Mouse (Mus musculus): Measurements from ENCODE around the gene Gm11563.
"Not testable (repeated sequence)": the region's sequence is repeated elsewhere in the genome, so short reads cannot be mapped to it uniquely, and the experiment has no call there.

Gene Gm11563

DNA sequence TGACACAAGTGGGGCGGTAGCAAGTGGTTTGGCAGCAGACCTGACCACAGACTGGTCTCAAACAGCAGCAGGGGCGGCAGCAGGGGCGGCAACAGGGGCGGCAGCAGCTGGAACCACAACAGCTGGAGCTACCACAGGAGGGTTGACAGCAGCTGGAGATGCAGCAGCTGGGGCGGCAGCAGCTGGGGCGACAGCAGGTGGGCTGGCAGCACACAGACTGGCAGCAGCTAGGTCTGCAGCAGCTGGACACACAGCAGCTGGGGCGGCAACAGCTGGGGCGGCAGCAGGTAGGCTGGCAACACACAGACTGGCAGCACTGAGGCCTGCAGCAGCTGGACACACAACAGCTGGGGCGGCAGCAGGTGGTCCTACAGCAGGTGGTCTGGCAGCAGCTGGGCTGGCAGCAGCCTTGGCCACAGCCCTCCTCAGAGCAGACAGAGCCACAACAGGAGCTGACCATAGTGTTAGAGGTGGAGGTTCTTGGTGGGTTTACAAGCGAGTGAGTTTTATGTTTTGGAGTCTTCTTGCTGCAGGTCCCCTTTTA is at the start of gene Gm11563:
Gm11563 (minus strand) TSS at position 494 of the 544 bp plus-strand sequence.
- DNase-seq = not testable (repeated sequence)

DNA sequence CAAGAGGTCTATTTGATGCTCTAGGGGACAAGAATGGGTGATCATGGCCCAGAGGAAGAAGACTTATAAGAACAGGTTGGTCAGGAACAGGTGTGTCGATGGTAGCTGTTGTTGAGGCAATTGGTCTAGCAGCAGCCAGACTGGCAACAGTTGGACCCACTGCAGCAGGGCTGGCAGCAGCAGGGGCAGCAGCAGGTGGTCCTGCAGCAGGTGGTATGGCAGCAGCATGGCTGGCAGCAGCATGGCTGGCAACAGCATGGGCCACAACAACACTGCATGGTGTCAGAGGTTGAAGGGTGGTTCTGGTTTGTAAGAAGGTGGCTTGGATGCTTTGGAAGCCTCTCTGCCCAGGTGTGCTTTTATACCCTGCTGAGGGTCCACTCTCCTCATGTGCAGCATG is 31.7 kb upstream of the Gm11563 start, which contains the start of gene Gm14190:
Gm14190 (minus strand) TSS at position 278 of the 400 bp plus-strand sequence.
- DNase-seq = no peak

DNA sequence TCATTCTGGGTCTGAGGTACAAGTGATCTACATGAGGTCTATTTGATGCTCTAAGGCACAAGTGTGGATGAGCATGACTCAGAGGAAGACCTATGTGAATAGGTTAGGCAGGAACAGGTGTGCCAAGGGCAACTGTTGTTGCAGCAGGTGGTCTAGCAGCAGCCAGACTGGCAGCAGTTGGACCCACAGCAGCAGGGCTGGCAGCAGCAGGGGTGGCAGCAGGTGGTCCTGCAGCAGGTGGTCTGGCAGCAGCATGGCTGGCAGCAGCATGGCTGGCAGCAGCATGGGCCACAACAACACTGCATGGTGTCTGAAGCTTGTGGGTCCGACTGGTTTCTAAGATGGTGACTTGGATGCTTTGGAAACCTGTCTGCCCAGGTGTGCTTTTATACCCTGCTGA is 26.5 kb upstream of the Gm11563 start:
- not testable (repeated sequence) for DNase-seq

DNA sequence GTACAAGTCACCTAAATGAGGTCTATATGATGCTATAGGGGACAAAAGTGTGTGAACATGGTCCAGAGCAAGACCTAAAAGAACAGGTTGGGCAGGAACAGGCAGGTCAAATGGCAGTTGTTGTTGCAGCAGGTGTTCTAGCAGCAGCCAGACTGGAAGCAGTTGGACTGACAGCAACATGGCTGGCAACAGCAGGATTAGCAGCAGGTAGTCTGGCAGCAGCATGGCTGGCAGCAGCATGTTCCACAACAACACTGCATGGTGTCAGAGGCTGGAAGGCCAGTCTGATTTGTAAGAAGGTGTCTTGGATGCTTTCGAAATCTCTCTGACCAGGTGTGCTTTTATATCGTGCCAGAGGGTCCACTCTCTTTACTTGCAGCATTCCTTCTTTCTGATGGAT is 24.7 kb upstream of the Gm11563 start:
- no peak for DNase-seq

DNA sequence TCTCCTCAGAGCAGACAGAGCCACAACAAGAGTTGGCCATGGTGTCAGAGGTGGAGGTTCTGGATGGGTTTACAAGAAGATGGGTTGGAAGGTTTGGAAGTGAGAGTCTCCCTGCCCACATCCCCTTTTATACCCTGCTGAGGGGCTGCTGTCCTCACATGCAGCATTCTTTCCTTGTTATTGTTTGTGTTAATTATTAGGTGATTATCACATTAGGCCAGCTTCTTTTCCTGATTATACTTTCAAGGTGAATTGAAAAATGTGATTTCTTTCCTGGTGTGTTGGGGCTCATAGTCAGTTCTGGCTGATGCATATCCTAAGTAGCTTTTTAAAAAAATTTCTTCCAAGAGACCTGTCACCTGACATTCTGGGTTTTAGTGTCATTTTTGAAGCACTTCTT is 7.1 kb upstream of the Gm11563 start, which contains the start of gene Krtap4-6:
Krtap4-6 (minus strand) TSS at position 101 of the 400 bp plus-strand sequence.
- no peak for DNase-seq

DNA sequence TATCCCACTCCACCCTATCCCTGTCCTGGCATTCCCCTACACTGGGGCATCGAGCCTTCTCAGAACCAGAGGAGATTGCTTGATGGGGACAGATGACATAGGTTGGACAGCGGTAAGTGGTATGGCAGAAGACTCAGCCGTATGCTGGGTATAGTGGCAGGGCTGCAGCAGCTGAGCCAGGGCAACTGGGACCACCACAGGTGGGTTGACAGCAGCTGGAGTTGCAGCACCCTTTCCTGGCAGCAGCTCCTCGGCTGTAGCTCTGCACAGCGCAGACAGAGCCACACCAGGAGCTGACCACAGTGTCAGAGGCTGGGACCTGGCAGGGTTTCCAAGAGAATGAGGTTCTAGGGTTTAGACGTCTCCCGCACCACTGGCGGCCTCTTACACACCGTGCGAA is 4.0 kb upstream of the Gm11563 start:
- DNase-seq = no peak

DNA sequence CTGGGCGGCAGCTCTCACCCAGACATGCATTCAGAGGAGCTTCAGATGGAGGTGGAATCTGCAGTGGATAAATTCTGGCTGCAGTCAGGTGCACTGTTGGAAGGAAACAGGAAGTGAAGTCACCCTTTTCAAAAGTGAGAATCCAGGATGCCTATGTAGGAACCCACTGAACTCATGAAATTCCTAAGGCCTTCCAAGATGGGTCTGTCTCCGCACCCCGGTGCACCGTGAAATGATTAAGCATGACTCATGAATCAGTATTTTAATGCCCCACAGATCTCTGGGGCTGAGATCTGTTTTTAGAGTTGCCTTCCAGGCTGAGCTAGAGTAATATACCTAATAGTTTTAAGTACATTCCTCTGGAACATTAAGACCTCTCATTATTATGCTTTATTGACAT is 496 bp upstream of the Gm11563 start:
- DNase-seq = no peak

DNA sequence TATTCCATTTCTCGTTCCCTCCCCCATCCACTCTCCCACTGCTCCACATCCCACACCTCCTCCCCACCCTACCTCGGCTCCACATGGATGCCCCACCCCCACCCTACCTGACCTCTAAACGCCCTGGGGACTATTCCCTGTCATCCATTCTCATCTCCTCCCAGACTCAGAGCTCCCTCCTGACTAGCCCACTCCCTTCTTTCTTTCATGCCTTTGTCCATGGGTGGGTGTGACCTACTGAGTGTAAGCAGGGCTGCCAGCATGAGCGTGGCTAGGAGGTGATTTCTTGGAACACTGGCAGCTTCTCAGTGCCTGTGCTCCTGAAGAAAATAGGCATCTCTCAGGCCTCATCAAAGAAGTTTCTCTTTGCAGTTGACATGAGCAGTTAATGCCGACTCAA is 1.7 kb downstream of the Gm11563 start:
- no peak for DNase-seq

DNA sequence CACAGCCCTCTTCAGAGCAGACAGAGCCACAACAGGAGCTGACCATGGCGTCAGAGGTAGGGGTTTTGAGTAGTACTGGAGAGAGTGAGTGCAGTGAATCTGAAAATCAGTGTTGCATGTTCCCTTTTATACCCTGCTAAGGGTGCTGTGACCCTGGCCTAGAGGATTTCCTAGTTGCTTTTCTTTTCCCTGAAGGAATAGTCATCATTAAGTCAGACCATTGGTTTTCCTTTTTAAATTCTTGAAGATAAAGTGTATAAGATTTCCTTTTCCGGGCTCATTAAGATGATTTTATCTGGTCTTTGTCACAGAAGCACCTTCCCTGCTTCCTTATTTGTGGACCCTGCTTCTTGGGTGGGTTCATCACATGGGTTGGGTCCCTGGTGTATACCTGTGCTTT is 8.6 kb downstream of the Gm11563 start, which contains the start of gene Gm11555:
Gm11555 (minus strand) TSS at position 101 of the 400 bp plus-strand sequence.
- no peak for DNase-seq

DNA sequence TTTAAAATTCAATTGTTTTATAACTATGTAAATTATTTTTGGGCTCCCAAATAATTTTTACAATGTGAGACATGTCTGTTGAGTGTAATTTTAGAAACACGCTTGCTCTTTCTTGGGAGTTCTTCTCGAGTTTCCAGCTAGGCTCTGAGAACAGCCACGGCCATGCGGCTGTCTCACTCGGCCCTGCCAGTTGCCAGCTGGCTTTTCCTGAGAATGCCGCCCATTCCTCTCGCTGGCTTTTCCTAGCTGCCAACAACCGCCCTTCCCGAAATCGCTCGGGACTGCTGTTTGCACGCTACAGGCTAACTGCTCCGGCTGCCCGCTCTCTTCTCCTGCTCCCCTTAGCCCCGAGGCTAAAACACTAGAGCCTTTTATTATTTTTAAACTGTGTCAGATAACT is 12.3 kb downstream of the Gm11563 start:
- no peak for DNase-seq

DNA sequence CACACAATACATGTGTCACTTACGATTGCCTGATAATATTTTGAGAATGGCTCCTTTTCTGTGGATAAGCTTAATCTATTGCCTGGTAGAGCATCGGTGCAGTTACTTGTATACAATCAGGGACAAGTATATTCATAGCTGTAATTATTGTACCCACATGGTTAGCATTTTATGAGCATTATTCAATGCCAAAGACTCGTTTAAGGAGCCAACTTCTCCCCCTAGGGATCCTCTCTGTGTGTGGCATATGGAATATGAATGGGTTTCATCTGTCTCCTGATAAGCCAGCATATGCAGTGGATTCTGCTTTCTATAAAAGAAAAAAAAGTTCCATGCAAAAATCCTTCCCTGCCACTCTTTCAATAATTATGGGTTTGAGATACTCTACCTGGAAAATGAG is 14.4 kb downstream of the Gm11563 start:
- DNase-seq = no peak

DNA sequence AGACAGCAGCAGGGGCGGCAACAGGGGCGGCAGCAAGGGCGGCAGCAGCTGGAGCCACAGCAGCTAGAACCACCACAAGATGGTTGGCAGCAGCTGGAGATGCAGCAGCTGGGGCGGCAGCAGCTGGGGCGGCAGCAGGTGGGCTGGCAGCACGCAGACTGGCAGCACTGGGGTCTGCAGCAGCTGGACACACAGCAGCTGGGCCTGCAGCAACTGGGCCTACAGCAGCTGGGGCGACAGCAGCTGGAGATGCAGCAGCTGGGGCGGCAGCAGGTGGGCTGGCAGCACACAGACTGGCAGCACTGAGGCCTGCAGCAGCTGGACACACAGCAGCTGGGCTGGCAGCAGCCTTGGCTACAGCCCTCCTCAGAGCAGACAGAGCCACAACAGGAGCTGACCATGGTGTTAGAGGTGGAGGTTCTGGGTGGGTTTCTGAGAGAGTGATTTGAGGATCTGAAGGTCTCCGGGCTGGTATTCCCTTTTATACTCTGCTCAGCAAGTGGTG is 15.1 kb downstream of the Gm11563 start, which contains the start of gene Krtap4-7:
Krtap4-7 (minus strand) TSS at position 455 of the 505 bp plus-strand sequence.
- DNase-seq = not testable (repeated sequence)

DNA sequence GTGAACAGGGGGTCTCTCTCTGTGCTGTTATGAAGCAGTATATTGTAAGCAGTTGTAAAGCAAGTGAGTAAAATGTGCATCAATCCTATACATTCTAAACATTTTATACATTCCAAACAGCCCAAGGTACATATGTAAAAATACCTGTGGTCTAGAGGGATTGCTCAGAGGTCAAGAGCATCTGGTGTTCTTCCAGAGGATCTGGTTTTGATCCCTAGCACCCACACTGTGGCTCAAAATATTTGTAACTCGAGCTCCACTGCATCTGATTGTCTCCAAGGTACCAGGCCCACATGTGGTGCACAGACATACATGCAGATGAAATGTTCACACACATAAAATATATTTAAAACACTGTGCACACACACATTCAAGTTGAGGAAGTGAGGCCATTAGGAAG is 17.8 kb downstream of the Gm11563 start:
- no peak for DNase-seq

DNA sequence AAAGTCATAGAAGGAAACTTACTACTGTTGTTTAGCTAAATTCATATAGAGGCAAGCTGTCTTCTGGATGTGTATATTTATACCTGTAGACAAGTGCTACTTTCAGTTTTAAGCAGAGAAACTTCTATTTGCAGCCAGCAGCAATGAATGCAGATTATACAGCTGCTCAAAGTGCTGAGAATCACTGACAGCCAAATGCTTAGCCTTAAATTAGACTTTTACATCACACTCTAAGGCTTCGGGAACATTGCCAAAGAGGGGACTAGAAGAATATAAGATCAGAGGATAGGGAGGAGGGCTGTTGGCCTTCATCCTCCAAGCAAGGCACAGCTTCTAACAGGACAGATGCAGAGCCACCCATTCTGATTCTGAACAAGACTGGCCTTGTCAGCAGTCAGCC is 21.7 kb downstream of the Gm11563 start:
- no peak for DNase-seq

DNA sequence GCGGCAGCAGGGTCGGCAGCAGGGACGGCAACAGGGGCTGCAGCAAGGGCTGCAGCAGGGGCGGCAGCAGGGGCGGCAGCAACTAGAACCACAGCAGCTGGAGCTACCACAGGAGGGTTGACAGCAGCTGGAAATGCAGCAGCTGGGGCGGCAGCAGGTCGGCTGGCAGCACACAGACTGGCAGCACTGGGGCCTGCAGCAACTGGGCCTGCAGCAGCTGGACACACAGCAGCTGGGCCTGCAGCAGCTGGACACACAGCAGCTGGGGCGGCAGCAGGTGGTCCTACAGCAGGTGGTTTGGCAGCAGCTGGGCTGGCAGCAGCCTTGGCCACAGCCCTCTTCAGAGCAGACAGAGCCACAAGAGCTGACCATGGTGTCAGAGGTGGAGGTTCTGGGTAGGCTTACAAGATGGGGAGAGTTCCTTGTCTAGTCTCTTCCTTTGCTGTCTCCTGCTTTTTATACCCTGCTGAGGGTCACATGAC is 24.1 kb downstream of the Gm11563 start, which contains the start of gene Krtap4-2:
Krtap4-2 (minus strand) TSS at position 432 of the 482 bp plus-strand sequence.
- DNase-seq = no peak

DNA sequence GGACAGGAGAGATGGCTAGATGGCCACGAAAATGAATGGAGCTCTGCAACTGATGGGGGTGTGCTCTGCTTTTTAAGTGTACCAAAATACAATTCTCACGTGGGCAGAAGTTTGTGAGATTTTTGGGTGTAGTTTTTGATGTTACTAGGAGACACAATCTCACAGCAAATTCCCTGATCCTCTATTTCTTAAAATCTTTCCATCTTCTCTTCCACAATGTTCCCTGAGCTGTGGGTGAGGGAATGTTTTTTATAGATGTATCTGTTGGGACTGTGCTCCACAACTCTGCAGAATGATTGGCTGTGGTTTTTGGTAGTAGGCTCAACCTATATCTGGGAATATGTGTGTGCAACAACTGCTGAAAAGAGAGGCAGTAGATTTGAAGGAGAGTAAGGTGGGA is 25.5 kb downstream of the Gm11563 start:
- DNase-seq = no peak

DNA sequence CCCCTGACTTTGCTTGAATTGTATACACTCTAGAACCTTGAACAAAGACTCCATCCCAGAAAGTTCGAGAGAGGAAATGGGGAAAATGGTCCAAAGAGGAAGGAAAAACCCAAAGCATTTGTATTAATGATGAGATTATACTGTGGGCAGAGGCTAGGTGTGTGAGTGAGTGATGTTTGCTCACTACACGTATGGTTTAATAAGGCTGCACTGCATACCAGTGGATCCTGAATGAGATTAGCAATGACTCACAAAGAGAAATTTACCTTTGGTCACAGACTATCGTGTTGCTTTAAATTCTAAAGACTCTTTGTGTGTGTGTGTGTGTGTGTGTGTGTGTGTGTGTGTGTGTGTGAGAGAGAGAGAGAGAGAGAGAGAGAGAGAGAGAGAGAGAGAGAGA is 27.9 kb downstream of the Gm11563 start:
- DNase-seq = no peak

DNA sequence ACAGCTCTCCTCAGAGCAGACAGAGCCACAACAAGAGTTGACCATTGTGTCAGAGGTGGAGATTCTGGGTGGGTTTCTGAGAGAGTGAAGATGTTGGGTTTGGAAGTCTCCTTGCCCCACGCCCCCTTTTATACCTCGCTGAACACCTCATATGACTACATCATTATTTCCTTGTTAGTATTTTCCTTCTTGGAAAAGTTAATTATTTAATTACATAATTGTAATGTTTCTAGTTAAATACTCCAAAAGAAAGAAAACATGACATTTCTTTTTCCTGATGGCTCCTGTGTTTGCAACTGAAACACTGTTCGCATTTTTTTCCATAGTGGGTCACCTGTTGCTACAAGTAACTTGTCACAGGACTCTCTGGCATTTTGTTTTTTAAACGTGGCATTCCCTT is 30.6 kb downstream of the Gm11563 start, which contains the start of gene Krtap4-1:
Krtap4-1 (minus strand) TSS at position 101 of the 400 bp plus-strand sequence.
- no peak for DNase-seq

DNA sequence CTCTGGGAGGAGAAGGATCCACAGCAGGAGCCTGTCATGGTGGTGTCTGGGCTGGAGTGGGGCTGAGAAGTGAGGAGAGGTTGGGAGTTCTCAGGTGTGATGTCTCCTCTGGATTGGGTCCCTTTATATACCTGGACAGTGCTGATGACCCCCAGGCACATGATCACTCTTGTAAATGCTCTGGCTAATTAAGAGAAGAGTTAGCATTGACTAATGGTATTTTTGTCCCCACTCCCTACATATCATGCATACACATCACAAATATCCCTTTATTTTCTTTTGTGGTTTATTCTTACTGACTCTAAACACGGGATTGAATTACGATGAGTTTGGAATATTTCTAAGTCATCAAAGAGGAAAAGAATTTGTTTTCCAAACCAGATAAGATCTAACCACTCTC is 38.4 kb downstream of the Gm11563 start, which contains the start of gene Gm11562:
Gm11562 (minus strand) TSS at position 101 of the 400 bp plus-strand sequence.
- no peak for DNase-seq

DNA sequence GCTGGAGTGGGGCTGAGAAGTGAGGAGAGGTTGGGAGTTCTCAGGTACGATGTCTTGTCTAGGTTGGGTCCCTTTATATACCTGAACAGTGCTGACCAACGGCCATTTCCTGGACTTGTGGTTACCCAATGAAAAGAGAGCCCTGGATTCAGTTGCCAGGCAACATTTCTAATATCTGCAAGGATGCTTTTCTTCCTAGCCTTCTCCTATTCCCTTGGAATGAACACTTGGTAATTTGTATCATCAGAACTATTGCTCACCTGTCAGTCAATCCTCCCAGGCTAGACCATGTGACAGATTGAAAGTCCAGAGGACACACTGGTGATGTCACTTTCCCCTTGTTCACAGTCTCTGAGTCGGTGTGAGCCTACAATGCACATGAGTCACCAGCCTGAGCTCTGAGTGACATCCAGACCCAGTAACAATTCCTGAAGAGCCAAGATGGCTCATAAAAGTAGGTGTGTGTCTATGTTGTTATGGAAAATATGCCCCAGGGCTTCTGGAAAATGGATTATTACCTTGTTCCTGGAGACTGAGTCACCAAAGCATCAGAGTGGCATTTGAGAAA is 43.9 kb downstream of the Gm11563 start, which contains the start of gene Krtap2-4:
Krtap2-4 (minus strand) TSS at position 51 of the 568 bp plus-strand sequence.
- no peak for DNase-seq

DNA sequence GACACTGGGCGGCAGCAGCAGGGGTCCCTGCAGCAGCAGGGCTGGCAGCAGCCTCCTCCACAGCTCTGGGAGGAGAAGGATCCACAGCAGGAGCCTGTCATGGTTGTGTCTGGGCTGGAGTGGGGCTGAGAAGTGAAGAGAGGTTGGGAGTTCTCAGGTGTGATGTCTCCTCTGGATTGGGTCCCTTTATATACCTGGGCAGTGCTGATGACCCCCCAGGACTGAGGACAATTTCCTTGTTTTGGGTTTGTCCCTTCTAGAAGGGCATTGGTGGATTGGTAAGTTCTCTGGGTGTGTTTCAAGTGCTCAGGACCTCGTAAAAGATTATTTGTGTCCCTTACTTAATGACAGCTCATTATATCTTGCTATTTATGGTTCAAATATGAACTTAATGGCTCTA is 48.7 kb downstream of the Gm11563 start, which contains the start of gene Gm11937:
Gm11937 (minus strand) TSS at position 101 of the 400 bp plus-strand sequence.
- not testable (repeated sequence) for DNase-seq

DNA sequence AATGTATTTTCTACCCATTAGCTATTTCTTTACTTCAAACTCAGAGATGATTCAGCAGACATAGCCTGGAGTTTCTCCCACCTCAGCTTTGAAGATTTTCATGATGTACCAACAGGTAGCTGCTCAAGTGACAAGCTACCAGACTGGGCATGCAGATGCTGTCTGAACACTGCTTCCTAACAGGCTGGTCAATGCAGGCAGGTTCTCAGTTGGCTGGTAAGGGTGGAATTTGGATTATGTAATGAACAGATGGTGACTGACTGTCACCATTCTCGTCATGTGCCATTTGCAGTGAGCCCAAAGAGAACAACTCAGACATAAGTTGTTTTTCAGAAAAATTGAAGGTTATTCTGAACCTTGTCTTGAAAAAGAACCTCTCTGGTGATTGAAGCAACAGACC is 49.6 kb downstream of the Gm11563 start:
- no peak for DNase-seq
